Comparison of ENCODE assay signal across 11 mouse cellular contexts in the genomic region with DNA sequence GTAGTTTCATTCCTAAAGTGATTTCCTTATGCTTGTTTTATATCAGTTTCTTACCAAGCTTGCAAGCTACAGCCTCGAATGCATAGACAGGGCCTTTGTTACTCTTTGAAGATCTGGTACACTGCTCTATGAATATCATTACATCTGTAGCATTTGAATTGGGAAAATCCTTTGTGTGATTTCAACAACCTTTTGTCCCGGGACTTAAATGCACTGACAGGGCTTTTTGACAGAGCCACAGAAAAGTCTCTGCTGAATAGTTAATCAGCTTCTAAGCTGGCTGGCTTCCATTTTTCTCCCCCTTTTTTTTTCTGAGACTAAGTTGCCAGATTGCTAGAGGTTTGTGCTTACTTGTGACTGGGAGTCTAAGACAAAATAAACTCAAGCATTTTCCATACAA.
A peak's percentile ranks its signal among the peaks of the same experiment; 100 is the strongest.
DNase-seq lines count a peak whose midpoint lies in the region; ATAC-seq and TF ChIP-seq lines count a peak whose summit lies in the region.
"Had no signal": no experiment of that assay in that cellular context is flagged by ENCODE, and none has a peak within 500 bp of the region (broad histone marks: within the 10 kb centered on the region; RNA-seq: fewer than 3 reads in every experiment).

No protein-coding gene starts in this region.

- H3K36me3 ChIP-seq in hindbrain, embryonic 10.5 days: no peaks in the 10 kb centered on the region
- no peaks in the 10 kb centered on the region for H3K36me3 ChIP-seq in midbrain, embryonic 14.5 days (ENCODE audit: control insufficient read depth, insufficient read depth, low read length)
- no peaks in the 10 kb centered on the region for H3K36me3 ChIP-seq in heart, embryonic 11.5 days (ENCODE audit: control insufficient read depth, insufficient read depth, low read length)

- TF ChIP-seq CTCF in layer of hippocampus, adult 2 months (conservative IDR thresholded peaks at IDR 0.05): no peak

- no peaks in the 10 kb centered on the region for H3K9me3 ChIP-seq in hindbrain, embryonic 10.5 days
- H3K9me3 ChIP-seq in midbrain, embryonic 14.5 days (ENCODE audit: control insufficient read depth, low read length): no peaks in the 10 kb centered on the region
- no peaks in the 10 kb centered on the region for H3K9me3 ChIP-seq in heart, embryonic 11.5 days (replicated peaks; ENCODE audit: control insufficient read depth, low read length)

- H3K27ac ChIP-seq in layer of hippocampus, adult 2 months: peak overlapping the region; percentile 77; the same call in 1 of the 2 replicates
- peak overlapping the region; percentile 80 for H3K27ac ChIP-seq in hindbrain, embryonic 10.5 days
- peak overlapping the region; percentile 70; the same call in 1 of the 2 replicates for H3K27ac ChIP-seq in midbrain, embryonic 14.5 days (replicated peaks; ENCODE audit: low read depth, low read length)
- no peak overlapping the region for H3K27ac ChIP-seq in heart, embryonic 11.5 days (ENCODE audit: low read depth, low read length)
- H3K27ac ChIP-seq: liver, embryonic 14.5 days had no signal

- peak; percentile 83 for ATAC-seq in midbrain, embryonic 14.5 days (ENCODE audit: low FRiP score, low TSS enrichment)
- ATAC-seq in heart, embryonic 11.5 days (replicated peaks; ENCODE audit: insufficient number of reproducible peaks, low FRiP score, low TSS enrichment): no peak

- H3K4me1 ChIP-seq in hindbrain, embryonic 10.5 days (replicated peaks): peaks cover 18% of the 10 kb centered on the region
- H3K4me1 ChIP-seq in midbrain, embryonic 14.5 days (ENCODE audit: control insufficient read depth, insufficient read depth, low read length): peaks cover 10% of the 10 kb centered on the region; the same call in 1 of the 2 replicates
- no peaks in the 10 kb centered on the region for H3K4me1 ChIP-seq in heart, embryonic 11.5 days (ENCODE audit: control insufficient read depth, insufficient read depth, low read length)
- H3K4me1 ChIP-seq: megakaryocyte, embryonic 14.5 days had no signal

- no peaks in the 10 kb centered on the region for H3K27me3 ChIP-seq in hindbrain, embryonic 10.5 days (ENCODE audit: insufficient read depth, poor library complexity, severe bottlenecking)
- no peaks in the 10 kb centered on the region for H3K27me3 ChIP-seq in midbrain, embryonic 14.5 days (ENCODE audit: control insufficient read depth, insufficient read depth, low read length)
- H3K27me3 ChIP-seq in heart, embryonic 11.5 days (ENCODE audit: control insufficient read depth, insufficient read depth, low read length): no peaks in the 10 kb centered on the region
- H3K27me3 ChIP-seq: megakaryocyte, embryonic 14.5 days had no signal

- DNase-seq in layer of hippocampus, adult 2 months (ENCODE audit: low spot score in 2 of 2): peak in 1 of 2 experiments; percentile 66
- DNase-seq in layer of hippocampus, postnatal 25 days (ENCODE audit: extremely low spot score in 1 of 2, low spot score in 1 of 2): no peak
- DNase-seq in embryo, embryonic 10.5 days (ENCODE audit: low spot score): peak; percentile 67
- DNase-seq in hindbrain, embryonic 10.5 days (ENCODE audit: low spot score): no peak
- peak; percentile 83 for DNase-seq in midbrain, embryonic 14.5 days
- no peak for DNase-seq in B cell, adult 2 months
- no peak for DNase-seq in urinary bladder, postnatal 14 days (ENCODE audit: low spot score)
- DNase-seq: kidney, adult 11 months had no signal

- H3K9ac ChIP-seq in midbrain, embryonic 14.5 days (replicated peaks; ENCODE audit: low read length): no peak overlapping the region
- no peak overlapping the region for H3K9ac ChIP-seq in heart, embryonic 11.5 days (ENCODE audit: low read depth, low read length)
- H3K9ac ChIP-seq: liver, embryonic 14.5 days had no signal

- WGBS in hindbrain, embryonic 10.5 days: 29% methylated on average over 2 of the region's 2 CpGs
- 4% methylated on average over 2 of the region's 2 CpGs for WGBS in midbrain, embryonic 14.5 days
- WGBS in heart, embryonic 11.5 days (ENCODE audit: insufficient replicate concordance): 65% methylated on average over 2 of the region's 2 CpGs

- no peak overlapping the region for H3K4me2 ChIP-seq in midbrain, embryonic 14.5 days (ENCODE audit: low read length)
- no peak overlapping the region for H3K4me2 ChIP-seq in heart, embryonic 11.5 days

- H3K4me3 ChIP-seq in layer of hippocampus, adult 2 months: no peak overlapping the region
- H3K4me3 ChIP-seq in hindbrain, embryonic 10.5 days: no peak overlapping the region
- no peak overlapping the region for H3K4me3 ChIP-seq in midbrain, embryonic 14.5 days (replicated peaks; ENCODE audit: low read depth, low read length)
- no peak overlapping the region for H3K4me3 ChIP-seq in heart, embryonic 11.5 days (ENCODE audit: low read depth, low read length)
- H3K4me3 ChIP-seq: megakaryocyte, embryonic 14.5 days had no signal

Comparison
In these comparisons a context has a peak if more than half of its experiments do, and no peak if none do; other contexts are left out.
1. DNase-seq: peak in embryo, embryonic 10.5 days (single experiment) and midbrain, embryonic 14.5 days (single experiment); none in layer of hippocampus, postnatal 25 days (0 of 2), hindbrain, embryonic 10.5 days (single experiment), B cell, adult 2 months (0 of 2) and urinary bladder, postnatal 14 days (single experiment).